Mouse (Mus musculus): ENCODE data around the gene Itm2c. TPM values are rescaled to one million over a fixed set of nuclear protein-coding genes. Genes with fewer than 3 reads are reported as not detected.

The Itm2c gene
- total and polyA plus RNA-seq, 2 experiments from 2014 or later, result 246 to 280 TPM

DNA sequence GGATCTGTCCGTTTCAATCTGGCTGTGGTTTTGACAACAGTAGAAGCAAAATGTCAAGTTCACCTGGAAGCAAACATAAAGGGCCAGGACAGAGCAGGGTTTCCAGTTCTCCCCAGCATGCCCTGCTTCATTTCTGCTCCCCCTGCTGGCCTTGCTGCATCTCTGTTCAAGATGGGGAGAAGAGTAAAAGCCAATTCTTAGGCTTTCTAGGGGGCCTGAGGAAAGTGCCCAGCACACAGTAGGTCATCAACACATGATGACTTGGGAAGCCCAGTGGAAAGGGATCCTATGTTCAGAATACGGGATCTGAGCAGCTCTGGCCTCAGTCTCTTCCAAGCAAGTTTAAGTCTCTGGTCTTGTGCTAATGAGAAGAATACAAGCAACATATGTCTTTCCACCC is 39.6 kb upstream of the Itm2c start:
- 92% methylated on average over 2 of the region's 2 CpGs for WGBS
- ATAC-seq (no peak), DNase-seq (no peak)
- TF ChIP-seq CTCF (IDR thresholded peaks at IDR 0.05; ENCODE audit: low read depth), result peak; percentile 47
- Histone ChIP-seq H3K36me3 (ENCODE audit: insufficient read depth) (peaks cover 15% of the 10 kb centered on the region), H3K9ac (no peak overlapping the region), H3K4me2 (ENCODE audit: low read depth) (no peak overlapping the region), H3K9me3 (ENCODE audit: low read length) (no peaks in the 10 kb centered on the region), H3K4me3 (ENCODE audit: low read depth, low read length) (no peak overlapping the region), H3K27me3 (ENCODE audit: insufficient read depth, low read length) (no peaks in the 10 kb centered on the region), H3K4me1 (ENCODE audit: insufficient read depth) (no peaks in the 10 kb centered on the region), H3K27ac (ENCODE audit: low read depth, low read length) (no peak overlapping the region)

DNA sequence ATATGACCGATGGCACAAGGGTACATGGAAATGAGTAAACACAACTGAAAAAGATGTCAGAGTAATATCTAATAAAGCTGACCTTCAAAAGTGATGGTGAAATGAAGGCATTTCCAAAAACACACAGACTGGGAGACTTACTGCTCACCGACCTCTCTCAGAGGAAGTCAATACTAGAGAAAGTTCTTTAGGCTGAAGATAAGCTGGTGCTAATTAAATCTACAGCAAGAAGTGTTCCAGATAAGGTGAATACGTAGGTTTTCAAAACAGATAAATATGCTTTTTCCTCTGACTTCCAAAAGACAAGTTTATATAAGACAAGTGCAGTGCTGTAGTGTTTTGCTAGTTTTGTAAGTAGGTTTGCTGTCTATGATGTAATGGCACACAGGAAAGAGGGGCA is 37.8 kb upstream of the Itm2c start:
- Histone ChIP-seq H3K4me1 (ENCODE audit: insufficient read depth) (no peaks in the 10 kb centered on the region), H3K4me2 (ENCODE audit: low read depth) (no peak overlapping the region), H3K4me3 (ENCODE audit: low read depth, low read length) (no peak overlapping the region), H3K27me3 (ENCODE audit: insufficient read depth, low read length) (no peaks in the 10 kb centered on the region), H3K27ac (ENCODE audit: low read depth, low read length) (no peak overlapping the region), H3K9ac (no peak overlapping the region), H3K36me3 (ENCODE audit: insufficient read depth) (peaks cover 10% of the 10 kb centered on the region), H3K9me3 (ENCODE audit: low read length) (0 out of 2 replicates have a peak, but pooled peaks cover under 1% of the 10 kb centered on the region)
- no peak for TF ChIP-seq CTCF (IDR thresholded peaks at IDR 0.05; ENCODE audit: low read depth)
- ATAC-seq (no peak), DNase-seq (no peak)
- WGBS, result 90% methylated on average over 3 of the region's 3 CpGs

DNA sequence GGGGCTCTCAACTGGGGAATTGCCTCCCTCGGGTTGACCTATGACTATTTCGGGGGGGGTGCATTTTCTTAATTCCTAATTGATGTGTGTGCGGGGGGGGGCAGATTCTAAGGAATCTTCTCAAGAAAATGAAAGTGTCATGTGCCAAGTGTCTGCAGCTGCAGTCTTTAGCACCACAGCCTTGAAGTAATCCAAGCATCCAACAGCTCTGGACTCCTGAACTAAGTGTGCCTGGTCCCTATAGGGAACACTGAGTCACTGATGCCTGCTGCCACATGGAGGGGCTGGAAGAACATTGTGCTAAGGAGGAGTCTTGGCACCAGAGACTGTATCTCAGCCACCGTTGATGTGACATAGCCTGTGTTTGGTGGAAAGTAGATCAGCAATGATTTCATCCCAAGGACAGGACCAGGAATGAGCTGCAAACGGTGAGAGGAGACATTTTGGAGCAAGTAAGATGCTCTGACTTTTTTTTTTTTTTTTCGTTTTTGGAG is 36.8 kb upstream of the Itm2c start:
- Histone ChIP-seq H3K36me3 (ENCODE audit: insufficient read depth) (peaks cover under 1% of the 10 kb centered on the region; the same call in 1 of the 2 replicates), H3K4me1 (ENCODE audit: insufficient read depth) (no peaks in the 10 kb centered on the region), H3K27ac (ENCODE audit: low read depth, low read length) (no peak overlapping the region), H3K27me3 (ENCODE audit: insufficient read depth, low read length) (no peaks in the 10 kb centered on the region), H3K4me2 (ENCODE audit: low read depth) (no peak overlapping the region), H3K9me3 (ENCODE audit: low read length) (0 out of 2 replicates have a peak, but pooled peaks cover 4% of the 10 kb centered on the region), H3K9ac (no peak overlapping the region), H3K4me3 (ENCODE audit: low read depth, low read length) (no peak overlapping the region)
- WGBS, result 75% methylated on average over 6 of the region's 6 CpGs
- TF ChIP-seq CTCF (IDR thresholded peaks at IDR 0.05; ENCODE audit: low read depth), result peak; percentile 39
- ATAC-seq (no peak), DNase-seq (no peak)

- TF ChIP-seq CTCF (IDR thresholded peaks at IDR 0.05; ENCODE audit: low read depth), result no peak
- ATAC-seq, result no peak
- Histone ChIP-seq H3K36me3 (ENCODE audit: insufficient read depth) (no peaks in the 10 kb centered on the region), H3K9me3 (ENCODE audit: low read length) (0 out of 2 replicates have a peak, but pooled peaks cover 4% of the 10 kb centered on the region), H3K27ac (ENCODE audit: low read depth, low read length) (no peak overlapping the region), H3K9ac (no peak overlapping the region), H3K4me2 (ENCODE audit: low read depth) (no peak overlapping the region), H3K4me3 (ENCODE audit: low read depth, low read length) (no peak overlapping the region), H3K4me1 (ENCODE audit: insufficient read depth) (no peaks in the 10 kb centered on the region), H3K27me3 (ENCODE audit: insufficient read depth, low read length) (no peaks in the 10 kb centered on the region)
- 92% methylated on average over 10 of the region's 10 CpGs for WGBS
- DNase-seq, result no peak
Measured at GRCm38 (mm10) chr1:85864383-85864782, 29.7 kb upstream of the Itm2c start.

DNA sequence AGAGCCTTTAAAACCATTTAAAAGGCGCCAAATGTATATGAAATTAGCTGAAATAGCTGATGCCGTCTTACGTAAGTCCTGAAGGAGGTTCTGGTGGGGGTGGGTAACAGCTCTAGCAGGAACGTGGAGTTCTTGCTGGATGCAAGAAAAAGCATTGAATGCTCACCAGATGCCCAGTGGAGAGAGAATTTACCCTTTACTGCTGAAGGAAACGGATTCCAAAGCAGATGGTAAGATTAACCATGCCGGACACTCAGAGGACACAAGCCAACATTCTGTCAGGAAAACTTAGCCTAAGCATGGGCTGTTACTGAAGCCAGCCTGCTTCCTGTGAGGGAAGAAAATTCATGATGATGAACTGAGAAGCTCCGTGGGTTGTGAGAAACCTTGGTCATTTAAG is 24.1 kb upstream of the Itm2c start:
- no peak overlapping the region for H3K9ac ChIP-seq
- H3K27ac ChIP-seq (ENCODE audit: low read depth, low read length), result peak overlapping the region; percentile 57; the same call in 1 of the 2 replicates
- H3K27me3 ChIP-seq (ENCODE audit: insufficient read depth, low read length), result no peaks in the 10 kb centered on the region
- 0 out of 2 replicates have a peak, but pooled peaks cover 3% of the 10 kb centered on the region for H3K9me3 ChIP-seq (ENCODE audit: low read length)
- ATAC-seq (peak; percentile 90), DNase-seq (peak; percentile 56)
- no peaks in the 10 kb centered on the region for H3K36me3 ChIP-seq (ENCODE audit: insufficient read depth)
- 60% methylated on average over 7 of the region's 7 CpGs for WGBS
- H3K4me3 ChIP-seq (ENCODE audit: low read depth, low read length), result no peak overlapping the region
- no peaks in the 10 kb centered on the region for H3K4me1 ChIP-seq (ENCODE audit: insufficient read depth)
- no peak overlapping the region for H3K4me2 ChIP-seq (ENCODE audit: low read depth)
- TF ChIP-seq CTCF (IDR thresholded peaks at IDR 0.05; ENCODE audit: low read depth), result no peak

DNA sequence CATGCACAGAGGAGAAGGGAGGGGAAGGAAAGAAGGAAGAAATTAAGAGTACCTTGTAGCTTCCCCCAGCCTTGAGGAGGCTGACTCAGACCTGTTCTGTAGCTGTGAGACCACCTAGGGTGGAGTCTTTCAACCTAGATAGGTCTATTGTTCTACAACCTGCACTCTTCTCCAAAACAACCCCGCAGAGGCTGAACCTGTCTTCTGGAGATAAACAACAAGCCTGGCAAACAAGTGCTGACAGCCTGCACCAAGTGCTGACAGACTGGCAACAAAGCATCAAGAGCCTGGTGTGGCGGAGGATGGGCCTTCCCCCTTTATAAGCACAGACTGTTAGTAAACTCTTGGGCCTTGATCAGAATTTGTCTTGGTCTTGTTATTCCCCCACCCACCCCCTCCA is 23.5 kb upstream of the Itm2c start:
- H3K27ac ChIP-seq (ENCODE audit: low read depth, low read length), result 0 out of 2 replicates have a peak overlapping the region, but pooled peaks have one; percentile 29
- H3K36me3 ChIP-seq (ENCODE audit: insufficient read depth), result no peaks in the 10 kb centered on the region
- peak; percentile 62 for ATAC-seq
- DNase-seq, result peak; percentile 22
- no peaks in the 10 kb centered on the region for H3K4me1 ChIP-seq (ENCODE audit: insufficient read depth)
- TF ChIP-seq CTCF (IDR thresholded peaks at IDR 0.05; ENCODE audit: low read depth), result no peak
- H3K9me3 ChIP-seq (ENCODE audit: low read length), result 0 out of 2 replicates have a peak, but pooled peaks cover 3% of the 10 kb centered on the region
- H3K9ac ChIP-seq, result no peak overlapping the region
- no peak overlapping the region for H3K4me2 ChIP-seq (ENCODE audit: low read depth)
- 63% methylated on average over 2 of the region's 2 CpGs for WGBS
- H3K27me3 ChIP-seq (ENCODE audit: insufficient read depth, low read length), result no peaks in the 10 kb centered on the region
- no peak overlapping the region for H3K4me3 ChIP-seq (ENCODE audit: low read depth, low read length)

GRCm38 (mm10) chr1:85882003-85882402 is 12.1 kb upstream of the Itm2c start:
- ATAC-seq, result no peak
- 90% methylated on average over 12 of the region's 12 CpGs for whole genome bisulfite sequencing
- H3K4me2 ChIP-seq (ENCODE audit: low read depth), result no peak overlapping the region

More at GRCm38 (mm10) chr1:85882003-85882402, 12.1 kb upstream of the Itm2c start:
- no peak overlapping the region for H3K4me3 ChIP-seq (ENCODE audit: low read depth, low read length)
- no peak overlapping the region for H3K27ac ChIP-seq (ENCODE audit: low read depth, low read length)
- DNase-seq, result no peak
- no peaks in the 10 kb centered on the region for H3K4me1 ChIP-seq (ENCODE audit: insufficient read depth)
- no peaks in the 10 kb centered on the region for H3K27me3 ChIP-seq (ENCODE audit: insufficient read depth, low read length)
- H3K36me3 ChIP-seq (ENCODE audit: insufficient read depth), result no peaks in the 10 kb centered on the region
- H3K9me3 ChIP-seq (ENCODE audit: low read length), result no peaks in the 10 kb centered on the region
- TF ChIP-seq CTCF (IDR thresholded peaks at IDR 0.05; ENCODE audit: low read depth), result no peak
- H3K9ac ChIP-seq, result no peak overlapping the region

All from forebrain, postnatal 0 days (tissue).